Mouse (Mus musculus) B cell, adult 2 months (primary cell): ENCODE measurements at regions not wholly inside any gene's neighbourhood (a gene's known extent, or its start where the extent isn't known, plus 50 kb on each side); places are given as distances from the start of the nearest gene placed in this dataset.

Experiments
- DNase-seq, 2 experiments: peaks; one replicate each; pipeline ENCODE4 v3.0.0; 2022

DNA sequence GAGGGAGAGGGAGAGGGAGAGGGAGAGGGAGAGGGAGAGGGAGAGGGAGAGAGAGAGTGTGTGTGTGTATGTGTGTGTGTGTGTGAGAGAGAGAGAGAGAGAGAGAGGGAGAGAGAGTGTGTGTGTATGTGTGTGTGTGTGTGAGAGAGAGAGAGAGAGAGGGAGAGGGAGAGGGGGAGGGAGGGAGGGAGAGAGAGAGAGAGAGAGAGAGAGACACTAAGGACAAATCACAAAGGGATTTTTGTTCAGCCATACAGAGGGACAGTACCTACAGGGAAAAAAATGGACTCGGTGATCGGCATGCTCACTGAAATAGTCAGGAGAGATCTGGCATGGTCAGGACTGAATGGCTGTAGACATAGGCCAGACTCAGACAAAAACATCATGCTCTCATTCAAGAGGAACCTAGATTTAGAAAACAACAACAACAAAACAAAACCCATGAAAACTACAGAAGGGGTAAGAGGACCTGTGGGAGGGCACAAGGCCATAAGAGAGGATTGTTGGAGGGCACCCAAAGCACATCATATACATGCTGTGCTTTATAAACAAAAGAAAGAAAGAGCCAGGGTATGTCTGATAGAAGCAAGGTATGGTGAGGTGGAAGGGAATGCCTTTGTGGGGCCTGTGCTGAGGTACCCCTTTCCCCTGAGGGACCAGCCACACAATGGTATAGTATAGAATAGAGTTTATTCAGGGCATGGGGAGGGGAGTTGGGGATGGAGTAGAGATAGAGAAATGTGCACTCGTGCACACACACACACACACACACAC is 127.0 kb upstream of the Med14 start:
- no peak for DNase-seq

DNA sequence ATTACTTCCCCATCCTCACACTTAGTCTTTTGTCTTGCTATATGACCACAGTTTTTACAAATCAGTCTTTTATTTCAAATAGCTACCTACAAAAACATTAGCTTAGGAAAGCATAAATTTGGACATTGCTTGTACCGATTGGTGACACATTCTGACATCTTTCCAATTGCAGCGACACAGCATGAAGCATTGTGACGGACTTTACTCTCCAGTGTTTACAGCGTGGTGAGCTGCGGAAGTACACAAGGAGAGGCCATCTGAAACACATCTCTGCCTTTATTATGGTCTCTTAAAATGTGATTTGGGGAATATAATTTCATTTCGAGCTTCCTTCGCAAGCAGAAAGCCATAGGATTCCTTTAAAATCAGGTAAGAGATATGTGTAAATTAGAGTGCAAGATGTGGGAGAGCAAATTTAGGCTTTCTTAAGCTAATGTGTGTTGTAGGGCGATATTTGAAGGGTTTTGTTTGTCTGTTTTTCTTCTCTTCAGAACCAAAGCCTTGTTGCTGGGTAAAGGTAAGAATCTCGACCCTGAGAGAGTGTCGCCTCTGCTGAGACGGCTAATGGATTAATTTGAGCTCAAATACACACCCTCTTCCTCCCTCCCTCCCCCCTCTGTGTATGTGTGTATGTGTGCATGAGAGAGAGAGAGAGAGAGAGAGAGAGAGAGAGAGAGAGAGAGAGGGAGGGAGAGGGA is 126.3 kb upstream of the Med14 start:
- DNase-seq: no peak

DNA sequence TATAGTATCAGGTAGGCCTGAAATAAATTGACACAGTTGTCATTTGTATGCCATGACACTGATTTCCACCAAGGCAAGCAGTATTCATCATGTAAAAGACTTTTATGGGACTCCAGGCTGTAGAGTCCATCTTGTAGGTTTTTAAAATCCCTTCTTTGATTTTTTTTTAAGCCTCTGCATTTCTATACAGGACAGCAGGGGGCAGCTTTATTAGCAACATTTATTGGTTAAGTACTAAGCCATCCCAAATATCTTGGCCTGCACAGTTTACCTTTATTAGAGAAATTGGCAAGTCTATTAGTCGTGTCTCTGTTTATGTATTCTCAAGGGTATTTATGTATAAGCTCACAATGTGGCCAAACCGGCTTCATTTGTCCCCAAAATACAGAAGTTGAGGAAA is 125.6 kb upstream of the Med14 start:
- DNase-seq: no peak

DNA sequence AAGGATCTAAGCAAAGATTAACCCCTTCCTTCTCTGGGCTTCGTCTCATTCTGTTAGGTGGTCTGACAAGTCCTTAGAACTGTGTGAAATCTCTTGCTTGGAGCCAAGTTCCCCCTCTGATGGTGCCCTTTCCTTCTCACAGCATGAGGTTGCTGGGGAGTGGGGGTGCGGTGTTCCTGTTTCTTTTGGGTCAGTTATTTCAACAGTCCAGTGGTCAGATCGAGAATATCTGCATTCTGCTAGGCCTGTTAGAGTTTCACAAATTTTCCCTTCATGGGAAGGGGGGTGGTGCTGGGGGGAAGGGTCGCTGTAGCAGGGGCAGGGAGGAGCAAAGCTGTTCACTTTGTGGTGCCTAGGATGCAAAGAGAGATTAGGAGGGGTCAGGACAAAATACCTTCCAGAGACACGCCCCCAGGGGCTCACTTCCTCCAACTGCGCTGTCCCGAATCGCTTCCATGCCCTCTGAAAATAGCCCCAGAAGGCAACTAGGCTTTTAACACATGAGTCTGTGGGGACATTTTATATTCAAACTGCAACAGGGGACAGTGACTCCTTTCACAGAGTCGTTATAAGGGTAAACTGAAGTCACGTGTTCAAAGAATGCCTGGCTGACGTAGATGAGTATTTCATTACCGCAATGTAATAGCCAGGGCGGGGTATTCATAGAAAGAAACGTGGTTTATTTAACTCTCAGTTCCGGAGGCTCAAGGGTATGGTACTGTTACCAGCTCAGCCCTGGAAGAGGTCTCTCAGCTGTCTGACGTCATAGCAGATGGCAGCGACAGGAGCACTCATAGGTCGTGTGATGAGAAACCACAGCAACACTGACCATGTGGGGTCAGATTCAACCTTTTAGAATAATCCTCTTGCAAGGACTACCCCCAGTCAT is 124.5 kb upstream of the Med14 start:
- no peak for DNase-seq

DNA sequence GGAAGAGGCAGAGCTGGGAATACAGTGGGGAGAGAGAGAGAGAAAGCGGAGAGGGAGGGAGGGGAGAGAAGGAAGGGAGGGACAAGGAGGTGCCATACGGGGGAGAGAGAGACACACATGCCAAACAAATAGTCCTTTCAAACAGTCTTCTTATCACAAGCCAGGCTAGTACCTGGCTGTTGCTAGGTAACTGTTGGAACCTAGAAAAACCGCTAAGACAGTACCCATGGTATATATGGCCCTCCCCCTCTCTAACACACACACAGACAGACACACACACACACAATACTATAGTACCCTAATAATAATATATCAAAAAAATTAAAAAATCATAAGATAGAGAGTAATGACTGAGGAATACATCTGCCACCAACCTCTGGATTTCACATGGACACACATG is 117.4 kb upstream of the Med14 start:
- no peak for DNase-seq

DNA sequence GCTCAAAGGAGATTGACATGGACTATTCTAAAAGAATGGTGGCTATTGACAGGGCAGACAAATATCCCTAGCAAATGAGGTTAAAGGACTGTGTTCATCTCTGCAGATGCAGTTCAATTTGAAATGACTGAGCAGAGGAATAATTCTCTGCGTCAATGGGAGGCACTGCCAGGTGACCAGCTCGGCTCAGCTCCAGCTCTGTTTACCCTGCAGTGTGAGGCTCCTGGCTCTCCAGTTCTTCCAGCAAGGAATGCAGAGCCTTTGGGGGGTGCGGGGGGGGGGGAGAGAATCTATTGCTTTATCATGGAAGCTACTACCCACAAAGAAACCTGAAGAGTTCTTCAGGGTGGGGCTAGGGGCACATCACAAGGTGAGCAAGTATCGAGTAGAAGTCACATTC is 115.6 kb upstream of the Med14 start:
- no peak for DNase-seq

DNA sequence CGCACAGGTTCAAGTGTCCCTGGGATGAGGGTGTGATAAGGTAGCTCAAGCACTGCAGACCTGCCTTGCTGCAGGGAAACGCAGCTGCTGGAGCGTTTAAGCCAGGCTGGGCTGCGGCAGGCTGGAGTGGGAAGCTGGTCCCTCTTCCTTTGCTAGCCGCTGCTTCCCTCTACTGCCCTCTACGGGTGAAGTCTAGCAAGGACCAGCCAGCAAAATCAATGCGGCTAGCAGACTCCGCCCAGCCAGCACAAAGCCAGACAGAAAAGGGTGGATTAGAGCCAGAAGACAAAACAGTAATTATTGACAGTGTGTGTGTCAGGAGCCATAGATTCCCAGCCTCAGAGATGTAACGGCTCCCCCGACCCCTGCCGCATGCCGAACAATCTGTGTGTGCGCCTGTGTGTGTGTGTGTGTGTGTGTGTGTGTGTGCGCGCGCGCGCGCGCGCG is 111.8 kb upstream of the Med14 start:
- peak; percentile 63 to 73 for DNase-seq

DNA sequence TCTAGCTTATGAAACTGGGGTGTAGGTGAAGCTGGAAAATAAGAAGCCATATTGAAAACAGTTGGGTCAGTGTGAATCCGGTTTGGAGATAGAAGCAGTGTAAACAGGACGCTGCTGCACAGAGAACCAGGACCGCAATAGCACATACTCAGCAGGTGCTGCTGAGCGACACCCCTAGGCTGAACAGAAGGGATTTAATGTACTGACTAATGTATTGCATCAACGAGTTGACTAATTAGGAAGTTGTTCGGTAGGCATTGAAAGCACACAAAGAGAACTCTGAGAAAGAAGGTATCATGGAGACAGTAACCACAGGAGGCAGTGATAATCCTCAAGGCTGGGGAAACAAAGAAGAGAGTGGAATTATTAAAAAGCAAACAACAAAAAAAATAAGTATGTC is 111.4 kb upstream of the Med14 start:
- DNase-seq: no peak

DNA sequence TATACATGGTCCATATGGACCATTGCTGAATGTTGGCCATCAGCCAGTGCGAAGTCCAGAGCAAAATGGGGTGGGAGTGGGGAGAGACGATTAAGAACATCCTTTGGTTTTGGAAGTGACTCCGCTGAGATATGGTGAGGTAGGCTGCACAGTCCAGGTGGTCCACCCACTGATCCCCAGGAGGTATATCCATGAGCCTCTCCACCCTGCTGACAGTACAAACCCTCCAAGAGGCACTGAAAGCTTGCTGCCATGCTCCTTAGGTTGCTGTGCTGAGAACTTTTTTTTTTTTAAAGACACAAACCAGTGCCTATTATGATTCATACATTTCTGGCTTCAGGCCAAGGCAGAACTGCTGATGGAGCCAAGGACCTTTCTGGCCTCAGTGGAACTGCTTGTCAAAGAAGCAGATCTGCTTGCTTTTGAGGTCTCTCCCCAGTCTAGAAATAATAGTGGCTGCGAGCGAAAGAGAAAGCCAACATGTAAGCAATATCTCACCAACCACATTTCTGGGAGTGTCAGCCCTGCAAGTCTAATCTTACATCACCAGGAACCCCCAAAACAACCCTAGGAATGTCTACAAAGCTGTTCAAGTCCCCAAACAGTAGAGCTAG is 105.1 kb upstream of the Med14 start:
- DNase-seq: no peak

DNA sequence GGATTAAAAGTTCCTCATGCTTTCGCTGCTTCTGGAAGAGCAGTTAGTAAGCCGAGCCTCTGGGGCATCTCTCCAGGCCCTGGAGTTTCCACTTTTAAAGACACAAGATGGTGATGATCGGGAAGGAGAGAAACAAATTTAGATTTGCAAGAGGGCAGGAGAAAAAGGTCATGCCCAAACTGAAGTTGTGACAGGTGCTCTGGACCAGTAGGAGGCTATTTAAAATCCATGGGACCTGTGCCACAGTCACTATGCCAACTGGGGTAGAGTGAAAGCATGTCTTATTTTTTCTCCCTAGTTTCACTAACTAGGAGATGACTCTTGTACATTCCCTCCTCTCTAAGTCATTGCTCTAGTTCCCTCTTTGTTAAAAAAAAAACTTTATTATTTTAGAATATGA is 104.3 kb upstream of the Med14 start:
- no peak for DNase-seq

DNA sequence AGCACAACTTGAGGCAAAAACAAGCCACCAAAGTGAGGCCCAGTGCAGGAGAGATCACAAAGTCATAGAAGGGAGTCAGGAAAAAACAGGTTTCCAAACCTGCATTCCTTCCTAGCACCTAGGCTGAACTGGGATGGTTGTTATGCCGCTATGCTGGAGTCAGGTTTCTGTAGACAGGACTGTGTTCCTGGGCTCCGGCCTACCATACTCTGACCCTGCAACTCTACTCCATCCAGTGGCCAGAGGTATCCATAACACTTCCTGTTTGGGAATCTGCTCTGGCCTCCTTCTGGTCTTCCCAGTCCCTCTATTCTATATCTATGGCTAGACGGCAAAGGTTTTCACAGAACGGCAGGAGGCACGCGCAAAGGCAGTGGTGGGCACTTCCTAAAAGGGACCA is 98.3 kb upstream of the Med14 start:
- DNase-seq: no peak

DNA sequence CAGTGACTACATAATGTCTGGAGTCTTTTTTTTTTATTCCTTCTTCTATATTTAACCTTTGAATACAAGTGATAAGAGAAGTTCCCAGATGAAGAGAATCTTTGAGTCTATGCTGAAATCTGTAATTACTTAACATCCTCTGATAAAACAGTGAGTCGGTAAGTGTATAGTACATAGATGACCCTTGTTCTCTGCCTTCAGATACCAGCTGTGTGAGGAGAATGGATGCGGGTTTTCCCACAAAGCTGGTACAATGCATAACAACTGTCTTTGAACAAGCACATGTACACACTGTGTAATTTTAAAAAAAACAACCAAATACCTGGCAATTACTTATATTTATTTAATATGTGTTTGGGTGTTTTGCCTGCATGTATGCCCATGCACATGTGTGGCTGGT is 96.9 kb upstream of the Med14 start:
- DNase-seq: no peak

DNA sequence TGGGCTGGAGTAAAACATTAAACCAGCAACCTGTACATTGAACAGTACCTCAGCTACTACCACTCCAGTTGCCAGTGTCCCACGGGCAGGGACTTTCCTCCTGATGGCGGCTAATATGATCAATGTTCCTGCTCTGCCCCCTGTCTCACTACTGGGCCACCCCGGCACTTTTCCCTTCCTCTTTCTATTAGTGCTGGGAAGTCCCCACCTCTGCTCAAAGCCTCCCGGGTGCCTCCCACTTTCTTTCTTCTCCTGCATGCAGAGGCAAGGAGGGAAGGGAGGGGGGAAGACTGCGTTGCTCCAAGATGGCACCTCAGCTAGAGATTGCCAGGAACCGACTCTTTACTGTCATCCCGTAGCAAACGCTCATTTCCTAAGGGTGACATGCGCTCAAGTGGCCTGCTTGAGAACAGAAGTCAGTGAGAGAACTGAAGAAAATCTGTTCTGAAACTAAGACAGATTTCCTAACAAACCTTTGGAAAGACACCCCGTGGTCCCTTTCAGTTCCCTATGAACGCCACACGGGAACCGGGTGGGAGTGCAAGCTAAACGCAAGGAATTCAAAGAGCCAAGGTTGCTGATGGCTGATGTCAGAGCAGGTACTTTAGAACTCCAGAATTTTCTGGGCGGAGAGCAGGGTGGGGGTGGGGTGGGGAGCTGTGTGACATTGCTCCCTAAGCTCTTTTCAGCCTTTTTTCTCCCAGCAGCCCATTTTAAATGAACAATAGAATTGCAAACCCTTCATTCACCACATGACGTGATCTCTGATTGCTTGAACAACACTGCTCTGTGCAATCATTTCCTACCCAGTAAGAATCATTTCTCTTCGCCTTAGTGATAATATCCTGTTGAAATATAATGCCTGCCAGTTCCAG is 96.2 kb upstream of the Med14 start:
- DNase-seq: peak; percentile 23 to 35

DNA sequence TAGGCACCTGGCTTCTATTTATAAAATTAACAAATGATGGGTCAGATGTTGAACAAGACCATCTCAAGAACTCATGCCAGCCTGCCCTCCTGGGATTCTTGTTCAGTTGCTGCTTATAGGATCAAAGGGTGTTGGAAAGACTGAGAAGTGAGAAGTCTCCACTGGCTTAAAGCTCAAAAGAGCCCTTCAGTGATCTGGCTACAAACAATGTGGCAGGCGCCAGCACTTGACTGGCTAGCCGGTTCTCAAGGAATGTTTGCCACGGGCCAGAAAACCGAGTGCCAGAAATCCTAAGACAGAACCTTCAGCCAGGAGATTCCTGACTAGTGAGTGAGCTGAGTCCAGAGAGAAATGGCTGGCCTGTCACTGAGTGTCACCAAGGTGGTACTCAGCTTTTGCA is 93.6 kb upstream of the Med14 start:
- DNase-seq: no peak

DNA sequence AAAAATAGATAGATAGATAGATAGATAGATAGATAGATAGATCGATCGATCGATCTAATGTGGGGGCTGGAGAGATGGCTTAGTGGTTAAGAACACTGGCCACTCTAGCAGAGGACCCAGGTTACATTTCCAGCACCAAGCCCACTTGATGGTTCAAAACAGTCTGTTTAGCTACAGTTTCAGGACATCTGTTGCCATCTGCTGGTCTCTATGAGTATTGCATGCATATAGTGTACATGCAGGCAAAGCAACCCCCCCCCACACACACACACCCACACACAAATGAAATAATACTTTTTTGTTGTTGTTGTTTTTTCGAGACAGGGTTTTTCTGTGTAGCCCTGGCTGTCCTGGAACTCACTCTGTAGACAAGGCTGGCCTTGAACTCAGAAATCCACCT is 89.8 kb upstream of the Med14 start:
- peak; percentile 37 to 47 for DNase-seq

DNA sequence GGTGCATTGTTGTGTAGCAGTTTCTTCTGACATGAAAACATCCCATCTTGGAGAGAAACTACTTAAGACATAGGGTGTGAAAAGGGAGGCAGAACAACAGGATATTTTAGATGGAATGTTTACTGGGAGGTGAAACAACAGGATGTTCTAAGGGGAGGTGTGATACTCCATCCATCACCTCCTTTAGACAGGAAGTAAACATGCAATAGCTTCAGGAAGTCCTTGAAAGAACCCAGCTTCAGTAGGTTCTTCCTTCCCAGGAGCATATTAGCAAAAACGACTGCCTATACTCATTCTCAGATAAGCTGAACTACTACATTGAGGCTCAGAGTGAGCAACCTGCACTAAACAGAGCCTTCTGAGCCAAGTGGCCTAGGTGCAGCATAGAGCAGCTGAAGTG is 82.6 kb upstream of the Med14 start:
- DNase-seq: no peak

DNA sequence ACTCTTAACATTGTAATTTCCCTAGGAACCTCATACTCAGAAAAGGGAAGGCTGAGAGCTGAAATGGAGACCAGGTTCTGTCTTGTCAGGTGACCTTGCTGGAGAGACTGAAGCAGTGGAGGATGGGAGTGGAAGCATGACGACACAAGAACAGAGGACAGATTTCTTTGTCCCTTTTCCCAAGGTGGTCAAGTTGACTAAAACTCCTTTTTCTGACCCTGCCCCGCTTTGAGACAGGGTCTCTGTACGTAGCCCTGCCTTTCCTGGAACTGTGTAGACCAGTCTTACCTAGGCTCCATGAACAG is 79.1 kb upstream of the Med14 start:
- DNase-seq: no peak

DNA sequence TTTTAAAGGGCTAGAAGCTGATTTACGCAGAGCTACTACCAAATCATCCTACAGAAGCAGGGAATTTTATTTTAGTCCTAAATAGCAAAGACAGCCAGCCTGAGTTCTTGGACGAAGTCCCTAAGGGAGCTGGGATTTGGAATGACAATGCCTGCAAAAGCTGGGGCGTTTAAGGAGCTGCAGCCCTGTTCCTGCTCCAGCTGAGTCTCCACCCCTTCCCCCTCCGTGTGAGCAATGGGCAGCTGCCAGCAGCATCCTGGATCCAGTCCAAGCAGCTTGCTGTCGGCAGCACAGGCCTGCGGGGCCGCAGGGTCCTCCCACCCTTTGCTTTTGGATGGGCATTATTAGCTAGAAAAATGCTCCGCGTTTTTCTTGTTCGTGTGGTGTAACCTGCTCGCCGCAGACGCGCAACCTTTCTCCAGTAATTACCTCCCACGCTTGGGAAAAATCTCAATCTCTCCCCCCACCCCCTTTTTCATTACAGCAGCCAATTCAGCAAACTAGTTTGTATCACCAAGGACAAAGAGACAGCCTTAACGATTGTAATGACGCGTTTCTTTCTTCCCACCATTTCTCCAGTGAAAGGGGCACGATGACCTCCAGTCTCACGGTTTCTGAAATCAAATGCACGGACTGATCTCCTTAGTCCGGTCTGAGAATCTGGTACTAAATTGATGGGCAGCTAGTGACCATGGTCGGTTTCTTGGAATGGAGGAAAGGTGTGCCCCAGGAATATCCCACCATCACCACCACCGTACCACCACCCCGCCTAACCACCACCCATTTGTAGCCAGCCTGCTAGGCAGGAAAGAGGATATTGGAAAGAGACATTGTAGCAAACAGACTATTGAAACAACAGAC is 78.5 kb upstream of the Med14 start:
- peak; percentile 5 to 10 for DNase-seq

DNA sequence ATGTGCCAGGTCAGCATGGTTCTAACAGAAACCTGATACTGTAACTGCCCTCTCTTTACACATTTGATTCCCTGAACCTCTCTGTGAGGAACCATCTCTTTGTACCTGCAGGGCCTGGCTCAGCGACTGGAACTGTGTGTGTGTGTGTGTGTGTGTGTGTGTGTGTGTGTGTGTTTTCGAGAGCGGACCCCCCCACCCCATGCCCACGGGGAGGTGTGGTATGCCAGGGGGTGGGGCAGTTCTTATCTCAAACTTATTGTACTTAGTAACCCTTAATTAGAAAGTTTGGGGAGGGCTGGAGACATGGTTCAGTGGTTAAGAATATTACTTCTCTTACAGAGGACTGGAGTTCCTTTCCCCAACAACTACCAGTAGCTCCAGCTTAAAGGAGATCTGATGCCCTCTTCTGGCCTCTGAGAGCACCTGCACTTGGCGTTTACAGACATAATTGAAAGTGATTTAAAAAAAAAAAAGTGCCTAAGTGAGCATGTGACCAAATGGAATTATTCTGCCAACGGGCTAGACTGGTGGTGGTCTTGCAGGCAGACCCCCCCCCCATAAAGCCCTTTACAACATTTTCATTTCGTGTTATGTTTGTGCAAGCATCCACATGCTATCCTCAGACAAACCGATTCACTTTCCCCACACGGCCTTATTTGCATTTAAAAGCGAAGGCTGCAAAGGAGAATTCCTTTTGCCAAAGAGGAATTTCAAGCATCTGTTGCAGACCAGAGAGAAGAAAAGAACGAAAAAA is 77.7 kb upstream of the Med14 start:
- peak; percentile 45 to 53 for DNase-seq

DNA sequence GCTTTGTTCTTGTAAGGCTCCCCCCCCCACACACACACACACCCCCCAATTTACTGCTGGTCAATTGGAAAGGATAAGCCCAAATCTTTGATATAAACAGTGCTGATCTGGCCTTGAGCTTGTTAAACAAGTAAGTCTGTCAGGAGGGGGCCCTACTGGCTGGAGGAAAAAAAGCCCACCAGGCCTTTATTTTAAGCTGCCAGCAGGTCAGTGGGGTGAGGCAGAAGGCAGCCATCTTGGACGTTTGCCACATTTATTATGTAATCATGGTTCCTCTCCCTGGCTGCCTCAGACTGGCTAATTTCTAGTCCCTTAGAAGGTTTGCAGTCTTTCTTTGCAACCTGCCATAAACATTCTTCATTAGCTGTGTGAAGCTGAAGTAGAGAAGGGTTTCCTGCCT is 75.9 kb upstream of the Med14 start:
- DNase-seq: no peak

DNA sequence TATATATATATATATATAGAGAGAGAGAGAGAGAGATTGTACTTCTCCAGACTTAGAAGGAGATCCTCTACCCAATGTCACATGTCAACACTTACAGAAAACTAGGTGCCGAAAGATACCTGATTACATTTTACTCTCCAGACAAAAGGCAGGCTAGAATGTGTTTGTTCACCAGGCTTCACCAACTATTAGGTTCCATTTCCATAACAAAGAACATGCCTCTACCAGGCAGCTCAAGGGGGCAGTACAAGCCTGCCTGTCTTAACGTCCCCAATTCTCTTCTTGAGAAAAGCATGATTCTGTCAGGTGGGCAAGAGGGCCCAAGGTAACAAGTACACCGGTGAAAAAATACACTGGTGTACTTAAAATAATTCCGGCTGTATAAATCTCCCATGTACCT is 72.8 kb upstream of the Med14 start:
- no peak for DNase-seq
